Mouse (Mus musculus) midbrain, embryonic 11.5 days (tissue): Measurements from ENCODE around the gene Ppp2r5c. TPM values are rescaled to one million over a fixed set of nuclear protein-coding genes. Genes with fewer than 3 reads are reported as not detected.

Source experiments
- ATAC-seq: fragments of 200-750 bp; cut with Nextera tagmentation; 2 replicates; pipeline ENCODE4 v1.8.0; 2017; ENCODE audit warnings: moderate TSS enrichment, moderate library complexity; ENCODE audit not compliant: low FRiP score
- DNase-seq: peaks from one replicate; pipeline ENCODE4 v3.0.0; 2015; ENCODE audit warnings: low spot score; ENCODE audit errors: missing footprints
- H3K27ac ChIP-seq: fragments of 300-500 bp; sonication (generic); 2 replicates; pipeline ENCODE4 v1.5.1; 2014; ENCODE audit warnings: low read depth, low read length
- H3K27me3 ChIP-seq: fragments of 300-500 bp; sonication (generic); 2 replicates; pipeline ENCODE4 v1.6.1; 2014; ENCODE audit warnings: mild to moderate bottlenecking, low read length, moderate library complexity, mixed read lengths; ENCODE audit not compliant: control insufficient read depth, insufficient read depth
- H3K36me3 ChIP-seq: fragments of 300-500 bp; sonication (generic); 2 replicates; pipeline ENCODE4 v1.6.1; 2014; ENCODE audit warnings: mild to moderate bottlenecking, low read length, moderate library complexity, mixed read lengths; ENCODE audit not compliant: control insufficient read depth, insufficient read depth
- H3K4me1 ChIP-seq: fragments of 300-500 bp; sonication (generic); 2 replicates; pipeline ENCODE4 v1.6.1; 2014; ENCODE audit warnings: low read length; ENCODE audit not compliant: control insufficient read depth, insufficient read depth
- H3K4me2 ChIP-seq: fragments of 300-500 bp; sonication (generic); 2 replicates; pipeline ENCODE4 v1.6.1; 2014; ENCODE audit warnings: mild to moderate bottlenecking, moderate library complexity
- H3K4me3 ChIP-seq: fragments of 300-500 bp; sonication (generic); 2 replicates; pipeline ENCODE4 v1.5.1; 2014; ENCODE audit warnings: low read depth, low read length
- H3K9ac ChIP-seq: fragments of 300-500 bp; sonication (generic); 2 replicates; pipeline ENCODE4 v1.6.1; 2014; ENCODE audit warnings: low read length
- H3K9me3 ChIP-seq: fragments of 300-500 bp; sonication (generic); 2 replicates; pipeline ENCODE4 v1.6.1; 2016; ENCODE audit warnings: low read length; ENCODE audit not compliant: control insufficient read depth
- WGBS: fragments of 180-500 bp; shearing (Covaris S2); extraction: QIAGEN DNeasy Blood & Tissue Kit; methylation state at CpG from one replicate; pipeline ENCODE4 v1.1.7; 2014; 5-methylcytosine and 5-hydroxymethylcytosine counted together
- polyA plus RNA-seq: library from polyadenylated mRNA; unstranded; fragments of >200 nt; fragmentation: Nextera tagmentation; extraction: Ambion mirVana; gene quantifications from 2 replicates; pipeline ENCODE4 v1.2.1, GENCODE M21; 2014

The Ppp2r5c gene
- polyA plus RNA-seq, 1 experiment from 2014 or later = 175 TPM

- no peak overlapping the region for H3K4me3 ChIP-seq
- no peak overlapping the region for H3K4me2 ChIP-seq
- H3K9me3 ChIP-seq = no peaks in the 10 kb centered on the region
- 33% methylated on average over 8 of the region's 8 CpGs for WGBS
- peak; percentile 97 for DNase-seq
- no peaks in the 10 kb centered on the region for H3K4me1 ChIP-seq
- no peaks in the 10 kb centered on the region for H3K27me3 ChIP-seq
- no peak overlapping the region for H3K9ac ChIP-seq
- peak; percentile 59 for ATAC-seq
- H3K27ac ChIP-seq = no peak overlapping the region
- no peaks in the 10 kb centered on the region for H3K36me3 ChIP-seq
These were observed 28.1 kb upstream of the Ppp2r5c start for GRCm38 (mm10) chr12:110418735-110419350.

- WGBS = 65% methylated on average over 2 of the region's 2 CpGs
- Histone ChIP-seq H3K4me1 (no peaks in the 10 kb centered on the region), H3K27ac (no peak overlapping the region), H3K4me3 (no peak overlapping the region), H3K9ac (no peak overlapping the region), H3K4me2 (no peak overlapping the region), H3K9me3 (no peaks in the 10 kb centered on the region), H3K27me3 (no peaks in the 10 kb centered on the region), H3K36me3 (no peaks in the 10 kb centered on the region)
- DNase-seq (no peak), ATAC-seq (no peak)
These were observed 27.0 kb upstream of the Ppp2r5c start for GRCm38 (mm10) chr12:110419879-110420278.

DNA sequence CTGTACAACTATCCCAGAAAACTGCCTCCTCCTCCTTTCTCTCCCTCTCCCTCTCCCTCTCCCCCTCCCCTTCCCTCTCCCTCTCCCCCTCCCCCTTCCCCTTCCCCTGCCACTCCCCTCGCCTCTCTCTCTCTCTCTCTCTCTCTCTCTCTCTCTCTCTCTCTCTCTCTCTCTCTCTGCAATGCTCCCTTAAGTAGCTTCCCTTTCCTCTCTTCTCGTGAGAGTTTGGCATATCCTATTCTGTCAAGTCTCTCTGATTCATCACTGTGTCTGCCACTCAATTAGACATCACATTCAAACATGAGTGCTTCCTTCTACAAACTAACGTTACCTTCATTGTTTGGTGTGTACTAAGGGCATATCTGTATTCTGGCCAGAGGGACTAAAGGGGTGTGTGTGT is 25.6 kb upstream of the Ppp2r5c start:
- H3K4me2 ChIP-seq = no peak overlapping the region
- WGBS = 70% methylated on average over 2 of the region's 3 CpGs
- peak; percentile 12 for DNase-seq
- H3K4me3 ChIP-seq = no peak overlapping the region
- H3K36me3 ChIP-seq = no peaks in the 10 kb centered on the region
- no peak overlapping the region for H3K27ac ChIP-seq
- H3K27me3 ChIP-seq = no peaks in the 10 kb centered on the region
- no peaks in the 10 kb centered on the region for H3K4me1 ChIP-seq
- no peaks in the 10 kb centered on the region for H3K9me3 ChIP-seq
- no peak for ATAC-seq
- H3K9ac ChIP-seq = no peak overlapping the region

DNA sequence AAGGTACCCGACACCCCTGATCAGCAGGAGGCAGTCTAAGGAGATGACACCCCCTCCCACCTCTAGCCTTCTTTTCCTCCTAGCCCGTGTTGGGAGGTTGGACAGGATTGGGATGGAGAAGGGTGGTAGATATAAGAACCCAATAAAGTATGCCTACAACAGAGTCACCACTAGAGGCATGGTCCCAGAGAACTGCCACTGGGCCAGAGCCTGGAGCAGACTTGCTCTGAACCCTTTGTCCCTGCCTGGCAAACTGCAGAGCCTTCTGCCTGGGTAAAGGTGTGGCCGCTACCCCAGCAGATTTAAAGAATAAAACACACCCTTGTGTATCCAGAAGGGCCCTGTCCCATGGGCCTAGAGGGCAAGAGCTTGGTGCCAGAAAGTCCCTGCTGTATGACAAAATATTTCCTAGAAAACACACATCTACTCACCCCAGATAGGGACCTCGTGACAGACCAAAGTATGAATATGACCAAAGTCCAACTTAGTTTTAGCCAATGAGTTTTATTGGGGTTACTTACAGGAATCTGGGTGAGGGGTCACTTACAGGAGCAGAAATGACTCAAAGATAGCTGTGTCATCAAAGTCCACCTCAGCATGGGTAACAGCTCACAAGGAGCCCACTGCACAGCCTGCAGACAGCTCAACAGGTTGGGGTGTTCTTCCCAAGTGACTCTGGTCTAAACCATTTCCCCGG is 22.8 kb upstream of the Ppp2r5c start:
- no peak for ATAC-seq
- no peaks in the 10 kb centered on the region for H3K36me3 ChIP-seq
- 87% methylated on average over 5 of the region's 5 CpGs for WGBS

GRCm38 (mm10) chr12:110426417-110427010 is 20.4 kb upstream of the Ppp2r5c start:
- H3K36me3 ChIP-seq = no peaks in the 10 kb centered on the region
- H3K4me2 ChIP-seq = no peak overlapping the region
- no peaks in the 10 kb centered on the region for H3K9me3 ChIP-seq
- DNase-seq (peak; percentile 75), ATAC-seq (no peak)
- no peak overlapping the region for H3K9ac ChIP-seq
- H3K27me3 ChIP-seq = no peaks in the 10 kb centered on the region; the same call in 1 of the 2 replicates
- no peak overlapping the region for H3K4me3 ChIP-seq
- no peak overlapping the region for H3K27ac ChIP-seq
- 87% methylated on average over 13 of the region's 13 CpGs for WGBS
- H3K4me1 ChIP-seq = peaks cover 6% of the 10 kb centered on the region; the same call in 1 of the 2 replicates

More for the DNA sequence above, 22.8 kb upstream of the Ppp2r5c start:
- no peak overlapping the region for H3K27ac ChIP-seq
- H3K9me3 ChIP-seq = no peaks in the 10 kb centered on the region
- H3K4me3 ChIP-seq = no peak overlapping the region
- no peak overlapping the region for H3K9ac ChIP-seq
- no peaks in the 10 kb centered on the region; the same call in 1 of the 2 replicates for H3K27me3 ChIP-seq
- H3K4me1 ChIP-seq = no peaks in the 10 kb centered on the region
- peak; percentile 56 for DNase-seq
- H3K4me2 ChIP-seq = no peak overlapping the region

DNA sequence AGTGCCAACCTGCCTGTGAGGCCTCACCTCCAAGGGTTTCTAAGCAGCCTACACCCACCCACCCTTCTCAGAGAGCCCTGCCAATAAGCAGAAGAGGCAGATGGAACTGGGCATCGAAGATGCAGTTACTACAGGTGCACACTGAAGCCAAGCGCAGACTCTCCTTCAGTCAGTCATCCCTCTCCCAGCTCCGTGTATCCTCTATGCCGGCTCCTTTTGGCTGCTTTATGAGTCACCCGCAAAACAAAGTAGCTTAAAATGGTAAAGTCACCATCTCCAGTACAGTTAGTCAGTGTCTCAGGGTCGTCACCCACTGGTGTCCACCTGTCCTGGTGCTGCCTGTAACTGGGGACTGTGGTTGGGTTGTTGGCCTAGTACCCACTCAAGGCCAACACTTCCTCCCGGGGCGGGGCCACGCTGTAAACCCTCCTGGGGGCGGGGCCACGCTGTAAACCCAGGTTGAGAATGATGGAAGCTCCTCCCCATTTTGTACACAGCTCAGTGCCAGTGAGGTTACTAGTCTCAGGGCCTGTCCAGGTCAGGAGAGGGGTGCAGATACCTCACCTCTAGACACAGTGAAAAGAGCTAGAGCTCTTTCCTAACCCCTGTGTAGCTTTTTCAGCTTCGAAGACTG is 17.5 kb upstream of the Ppp2r5c start:
- Histone ChIP-seq H3K27me3 (no peaks in the 10 kb centered on the region; the same call in 1 of the 2 replicates), H3K4me2 (no peak overlapping the region), H3K4me3 (no peak overlapping the region), H3K9ac (peak overlapping the region; percentile 46), H3K4me1 (peaks cover 6% of the 10 kb centered on the region; the same call in 1 of the 2 replicates), H3K36me3 (no peaks in the 10 kb centered on the region), H3K9me3 (no peaks in the 10 kb centered on the region), H3K27ac (0 out of 2 replicates have a peak overlapping the region, but pooled peaks have one; percentile 21)
- WGBS = 66% methylated on average over 12 of the region's 12 CpGs
- DNase-seq (no peak), ATAC-seq (peak; percentile 64)

GRCm38 (mm10) chr12:110429990-110430389 is 16.9 kb upstream of the Ppp2r5c start:
- Histone ChIP-seq H3K9ac (peak overlapping the region; percentile 46), H3K4me1 (peaks cover 6% of the 10 kb centered on the region; the same call in 1 of the 2 replicates), H3K27me3 (no peaks in the 10 kb centered on the region; the same call in 1 of the 2 replicates), H3K9me3 (no peaks in the 10 kb centered on the region), H3K36me3 (no peaks in the 10 kb centered on the region), H3K27ac (peak overlapping the region; percentile 21), H3K4me2 (no peak overlapping the region), H3K4me3 (no peak overlapping the region)
- 46% methylated on average over 10 of the region's 10 CpGs for WGBS
- ATAC-seq (peak; percentile 68), DNase-seq (peak; percentile 91)

- 74% methylated on average over 7 of the region's 7 CpGs for WGBS
- H3K27ac ChIP-seq = no peak overlapping the region
- no peak overlapping the region for H3K9ac ChIP-seq
- H3K36me3 ChIP-seq = no peaks in the 10 kb centered on the region
- H3K4me3 ChIP-seq = no peak overlapping the region
- H3K9me3 ChIP-seq = no peaks in the 10 kb centered on the region
- ATAC-seq = no peak
- H3K4me2 ChIP-seq = no peak overlapping the region
- DNase-seq = no peak
- peaks cover 6% of the 10 kb centered on the region; the same call in 1 of the 2 replicates for H3K4me1 ChIP-seq
- no peaks in the 10 kb centered on the region; the same call in 1 of the 2 replicates for H3K27me3 ChIP-seq
These were observed 15.1 kb upstream of the Ppp2r5c start for GRCm38 (mm10) chr12:110431805-110432204.
